Mouse (Mus musculus) erythroblast, embryonic 14.5 days (primary cell): ENCODE data around the gene Olfr718-ps1.

Experiments used
- GATA1 ChIP-seq: IDR thresholded peaks from 2 replicates; pipeline ENCODE4 v1.6.1; 2012; ENCODE audit warnings: low read length, inconsistent platforms, mixed read lengths
- TAL1 ChIP-seq: IDR thresholded peaks from 3 replicates; pipeline ENCODE4 v1.6.1; 2012; ENCODE audit warnings: low read length, inconsistent platforms, mixed read lengths

DNA sequence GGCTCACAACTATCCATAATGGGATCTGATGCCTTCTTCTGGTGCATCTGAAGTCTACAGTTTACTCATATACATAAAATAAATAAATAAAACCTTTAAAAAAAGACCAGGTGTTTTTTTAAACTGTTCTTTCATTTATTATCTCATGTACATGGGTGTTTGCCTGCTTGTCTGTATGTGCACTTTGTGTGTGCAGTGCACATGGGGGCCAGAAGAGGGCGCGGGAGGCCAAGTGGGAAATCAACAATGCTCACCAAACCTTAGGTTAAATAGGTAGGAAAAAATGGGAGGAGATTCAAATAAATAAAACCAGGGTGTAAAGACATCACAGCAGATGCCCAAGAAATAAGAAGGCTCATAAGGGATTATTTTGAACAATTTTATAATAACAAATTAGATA, 2.7 kb upstream of the Olfr718-ps1 start:
- TF ChIP-seq GATA1 (no peak), TAL1 (no peak)
